Mouse (Mus musculus): ENCODE measurements around the gene Atp5d. TPM values are rescaled to one million over a fixed set of nuclear protein-coding genes. Genes with fewer than 3 reads are reported as not detected.

The Atp5d gene
- polyA plus RNA-seq, 1 experiment from 2014 or later: 504 TPM

DNA sequence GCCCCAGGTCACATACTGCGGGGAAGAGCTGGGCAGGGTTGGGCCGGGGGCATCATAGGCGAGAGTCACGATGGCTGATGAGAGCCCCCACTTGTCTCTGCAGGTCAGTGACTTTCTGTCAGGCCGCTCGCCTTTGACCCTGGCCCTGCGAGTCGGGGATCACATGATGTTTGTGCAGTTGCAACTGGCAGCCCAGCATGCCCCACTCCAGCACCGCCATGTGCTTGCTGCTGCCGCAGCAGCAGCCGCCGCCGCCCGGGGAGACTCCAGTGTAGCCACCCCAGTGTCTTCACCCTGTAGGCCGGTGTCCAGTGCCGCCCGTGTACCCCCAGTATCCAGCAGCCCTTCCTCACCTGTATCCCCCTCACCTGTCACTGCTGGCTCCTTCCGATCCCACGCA lies 15.3 kb downstream of the Atp5d start:
- H3K4me3 ChIP-seq: peak overlapping the region; percentile 99
- H3K4me1 ChIP-seq (replicated peaks): peaks cover 81% of the 10 kb centered on the region
- H3K27ac ChIP-seq: peak overlapping the region; percentile 100
- no peak for DNase-seq (ENCODE audit: low spot score)
- no peaks in the 10 kb centered on the region for H3K9me3 ChIP-seq
- WGBS: 85% methylated on average over 19 of the region's 19 CpGs
- H3K36me3 ChIP-seq: peaks cover 90% of the 10 kb centered on the region
- no peaks in the 10 kb centered on the region for H3K27me3 ChIP-seq (ENCODE audit: insufficient read depth, poor library complexity, severe bottlenecking)

DNA sequence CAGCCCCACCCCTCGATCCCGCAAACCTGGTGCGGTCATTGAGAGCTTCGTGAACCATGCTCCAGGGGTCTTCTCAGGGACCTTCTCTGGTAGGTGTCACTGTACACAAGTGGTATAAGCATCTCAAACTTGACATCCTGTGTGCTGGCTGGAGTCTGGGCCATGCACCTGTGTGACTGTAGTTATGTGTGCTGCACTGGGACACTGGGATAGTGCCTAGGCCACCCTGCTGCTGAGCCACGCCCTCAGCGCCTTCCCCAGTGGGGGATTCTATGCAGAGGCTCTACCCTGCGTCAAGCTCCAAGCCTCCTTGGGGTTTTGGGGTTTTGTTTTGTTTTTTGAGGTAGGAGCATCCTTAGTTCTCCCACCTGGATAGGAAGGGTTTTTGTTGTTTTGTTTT lies 16.0 kb downstream of the Atp5d start:
- Histone ChIP-seq H3K4me3 (peak overlapping the region; percentile 99), H3K27ac (0 out of 2 replicates have a peak overlapping the region, but pooled peaks have one; percentile 100), H3K36me3 (peaks cover 90% of the 10 kb centered on the region), H3K9me3 (no peaks in the 10 kb centered on the region), H3K27me3 (ENCODE audit: insufficient read depth, poor library complexity, severe bottlenecking) (no peaks in the 10 kb centered on the region), H3K4me1 (replicated peaks) (peaks cover 88% of the 10 kb centered on the region)
- DNase-seq (ENCODE audit: low spot score): no peak
- WGBS: 84% methylated on average over 7 of the region's 7 CpGs

- H3K4me1 ChIP-seq (replicated peaks): peaks cover 96% of the 10 kb centered on the region
- no peak for DNase-seq (ENCODE audit: low spot score)
- no peaks in the 10 kb centered on the region for H3K9me3 ChIP-seq
- WGBS: 48% methylated on average over 1 of the region's 1 CpGs
- H3K4me3 ChIP-seq: peak overlapping the region; percentile 99
- H3K27me3 ChIP-seq (ENCODE audit: insufficient read depth, poor library complexity, severe bottlenecking): no peaks in the 10 kb centered on the region
- H3K36me3 ChIP-seq: peaks cover 83% of the 10 kb centered on the region
- H3K27ac ChIP-seq: peak overlapping the region; percentile 66; the same call in 1 of the 2 replicates
These were observed 16.8 kb downstream of the Atp5d start for GRCm38 (mm10) chr10:80155277-80155676.

DNA sequence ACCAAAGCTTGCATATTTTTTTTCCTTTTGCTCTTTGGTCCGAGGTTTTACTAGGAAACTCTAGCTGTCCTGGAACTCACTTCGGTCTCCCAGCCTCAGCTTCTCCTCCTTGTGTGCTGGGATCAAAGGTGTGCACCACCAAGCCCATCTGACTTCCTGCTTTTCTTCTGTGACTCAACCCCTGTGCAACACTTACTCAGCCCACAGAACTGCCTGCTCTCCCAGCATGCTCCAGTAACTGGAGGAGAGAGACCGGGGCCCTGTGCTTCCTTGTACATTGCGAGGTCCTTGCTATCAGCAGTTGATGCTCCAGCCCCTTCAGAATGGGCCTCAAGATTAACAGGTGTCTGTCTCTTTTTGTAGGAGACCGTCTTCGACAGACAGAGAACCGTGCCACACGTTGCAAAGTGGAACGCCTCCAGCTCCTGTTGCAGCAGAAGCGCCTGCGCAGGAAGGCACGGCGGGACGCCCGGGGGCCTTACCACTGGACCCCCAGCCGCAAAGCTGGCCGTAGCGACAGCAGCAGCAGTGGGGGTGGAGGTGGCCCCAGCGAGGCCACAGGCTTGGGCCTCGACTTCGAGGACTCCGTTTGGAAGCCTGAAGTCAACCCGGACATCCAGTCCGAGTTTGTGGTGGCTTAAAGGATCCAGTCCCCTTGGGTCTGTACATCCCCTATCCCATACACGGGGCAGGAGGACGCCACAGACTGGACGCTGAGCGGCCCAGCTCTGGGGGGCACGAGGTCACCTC lies 17.7 kb downstream of the Atp5d start:
- Histone ChIP-seq H3K36me3 (peaks cover 74% of the 10 kb centered on the region), H3K4me1 (replicated peaks) (peaks cover 99% of the 10 kb centered on the region), H3K27ac (peak overlapping the region; percentile 93; the same call in 1 of the 2 replicates), H3K4me3 (peak overlapping the region; percentile 30), H3K27me3 (ENCODE audit: insufficient read depth, poor library complexity, severe bottlenecking) (no peaks in the 10 kb centered on the region), H3K9me3 (no peaks in the 10 kb centered on the region)
- WGBS: 89% methylated on average over 29 of the region's 29 CpGs
- no peak for DNase-seq (ENCODE audit: low spot score)

- DNase-seq (ENCODE audit: low spot score): no peak
- 65% methylated on average over 7 of the region's 7 CpGs for WGBS
- H3K4me3 ChIP-seq: peak overlapping the region; percentile 30
- H3K27ac ChIP-seq: peak overlapping the region; percentile 93
- H3K27me3 ChIP-seq (ENCODE audit: insufficient read depth, poor library complexity, severe bottlenecking): no peaks in the 10 kb centered on the region
- H3K4me1 ChIP-seq (replicated peaks): peaks cover 99% of the 10 kb centered on the region
- peaks cover 69% of the 10 kb centered on the region for H3K36me3 ChIP-seq
- H3K9me3 ChIP-seq: no peaks in the 10 kb centered on the region
These were observed 18.3 kb downstream of the Atp5d start for GRCm38 (mm10) chr10:80156752-80157053.

GRCm38 (mm10) chr10:80157141-80157929 lies 18.9 kb downstream of the Atp5d start:
- 69% methylated on average over 15 of the region's 15 CpGs for WGBS
- H3K36me3 ChIP-seq: peaks cover 62% of the 10 kb centered on the region
- peaks cover 99% of the 10 kb centered on the region for H3K4me1 ChIP-seq (replicated peaks)
- peak overlapping the region; percentile 93 for H3K27ac ChIP-seq
- no peaks in the 10 kb centered on the region for H3K27me3 ChIP-seq (ENCODE audit: insufficient read depth, poor library complexity, severe bottlenecking)
- H3K9me3 ChIP-seq: no peaks in the 10 kb centered on the region
- no peak for DNase-seq (ENCODE audit: low spot score)
- H3K4me3 ChIP-seq: peak overlapping the region; percentile 30

DNA sequence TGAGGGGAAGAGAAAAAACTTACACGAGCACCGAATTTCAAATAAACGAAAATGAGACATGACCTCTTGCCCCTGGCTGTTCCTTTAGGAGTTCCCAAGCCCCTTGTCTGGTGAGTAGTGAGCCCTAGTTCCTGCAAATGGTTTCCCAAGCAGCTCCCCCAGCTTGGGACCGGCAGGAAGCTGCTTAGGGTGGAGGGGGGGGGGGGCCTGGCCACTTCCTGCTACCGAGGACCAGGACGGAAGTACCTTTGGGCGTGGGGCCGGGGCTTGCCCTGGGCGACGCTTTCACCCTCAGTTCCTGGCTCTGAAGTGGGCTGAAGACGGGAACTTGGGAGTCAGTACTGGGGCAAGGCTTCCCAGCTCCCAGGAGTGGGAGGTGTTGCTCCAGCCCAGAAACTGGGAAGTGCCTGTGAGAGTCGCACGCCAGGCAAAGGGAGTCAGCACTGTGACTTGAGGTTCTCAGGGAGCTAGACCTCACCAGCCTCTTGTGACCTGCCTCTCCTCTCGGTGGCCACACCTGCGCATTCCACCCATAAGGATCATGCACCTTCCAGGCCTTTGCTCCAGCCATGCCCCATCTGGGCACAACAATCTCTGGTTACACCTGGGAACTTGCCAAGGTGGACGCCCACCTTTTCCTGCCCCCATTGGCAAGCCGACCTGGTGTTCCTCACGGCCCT lies 20.0 kb downstream of the Atp5d start:
- Histone ChIP-seq H3K27ac (peak overlapping the region; percentile 93), H3K9me3 (no peaks in the 10 kb centered on the region), H3K4me3 (peak overlapping the region; percentile 49), H3K36me3 (peaks cover 51% of the 10 kb centered on the region), H3K4me1 (replicated peaks) (peaks cover 98% of the 10 kb centered on the region), H3K27me3 (ENCODE audit: insufficient read depth, poor library complexity, severe bottlenecking) (no peaks in the 10 kb centered on the region)
- DNase-seq (ENCODE audit: low spot score): peak; percentile 74
- 15% methylated on average over 18 of the region's 18 CpGs for WGBS

GRCm38 (mm10) chr10:80159021-80159560 lies 20.7 kb downstream of the Atp5d start:
- H3K4me1 ChIP-seq (replicated peaks): peaks cover 97% of the 10 kb centered on the region
- WGBS: 9% methylated on average over 12 of the region's 12 CpGs
- DNase-seq (ENCODE audit: low spot score): no peak

DNA sequence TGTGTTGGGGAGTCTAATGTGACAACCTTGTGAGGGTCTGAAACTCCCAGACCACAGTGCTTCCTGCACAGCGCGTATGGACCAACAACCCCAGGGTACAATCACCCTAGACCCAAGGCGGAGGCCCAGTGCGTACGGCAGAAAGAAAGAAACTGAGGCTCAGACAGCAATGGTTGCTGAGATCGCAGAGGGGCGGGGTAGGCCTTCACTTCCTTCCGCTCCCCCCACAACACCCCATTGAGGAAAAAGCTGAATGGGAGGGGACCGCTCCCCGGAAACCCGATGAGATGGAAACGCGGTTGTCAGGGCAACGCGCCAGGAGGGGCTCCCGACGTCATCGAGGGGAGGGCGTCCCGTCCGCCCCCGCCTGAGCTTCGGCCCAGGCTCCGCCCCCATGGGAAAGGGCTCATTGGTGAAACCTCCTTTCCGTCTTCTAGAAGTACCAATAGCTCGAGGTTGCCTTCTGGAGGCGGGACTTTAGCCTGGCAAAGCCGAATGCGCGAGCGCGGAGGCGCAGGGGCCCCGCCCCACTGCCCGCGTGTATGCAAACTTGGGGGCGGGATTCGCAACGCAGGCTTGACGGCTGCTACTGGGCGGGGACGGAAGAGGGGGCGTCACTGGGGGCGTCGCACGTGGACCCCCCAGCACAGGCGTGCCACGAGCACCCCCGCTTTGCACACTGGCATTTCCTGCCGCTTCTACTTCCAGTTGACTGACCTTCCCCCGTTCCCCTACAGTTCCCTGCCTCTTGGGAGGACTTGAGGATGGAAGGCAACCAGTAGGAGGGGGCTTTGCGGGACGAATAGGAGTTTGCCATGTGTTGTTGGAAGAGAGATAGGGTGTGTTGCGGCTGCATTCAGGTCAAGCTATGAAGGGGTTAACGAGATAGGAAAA lies 21.4 kb downstream of the Atp5d start:
- H3K36me3 ChIP-seq: peaks cover 38% of the 10 kb centered on the region
- H3K27ac ChIP-seq: peak overlapping the region; percentile 93
- peaks cover 8% of the 10 kb centered on the region for H3K27me3 ChIP-seq (ENCODE audit: insufficient read depth, poor library complexity, severe bottlenecking)
- no peaks in the 10 kb centered on the region for H3K9me3 ChIP-seq
- peaks cover 97% of the 10 kb centered on the region for H3K4me1 ChIP-seq (replicated peaks)
- WGBS: under 1% methylated on average over 55 of the region's 55 CpGs
- DNase-seq (ENCODE audit: low spot score): peak; percentile 98
- peak overlapping the region; percentile 49 for H3K4me3 ChIP-seq

More at GRCm38 (mm10) chr10:80159021-80159560, 20.7 kb downstream of the Atp5d start:
- no peaks in the 10 kb centered on the region for H3K9me3 ChIP-seq
- peak overlapping the region; percentile 93 for H3K27ac ChIP-seq
- H3K27me3 ChIP-seq (ENCODE audit: insufficient read depth, poor library complexity, severe bottlenecking): peaks cover 6% of the 10 kb centered on the region
- peaks cover 45% of the 10 kb centered on the region for H3K36me3 ChIP-seq
- peak overlapping the region; percentile 49 for H3K4me3 ChIP-seq

DNA sequence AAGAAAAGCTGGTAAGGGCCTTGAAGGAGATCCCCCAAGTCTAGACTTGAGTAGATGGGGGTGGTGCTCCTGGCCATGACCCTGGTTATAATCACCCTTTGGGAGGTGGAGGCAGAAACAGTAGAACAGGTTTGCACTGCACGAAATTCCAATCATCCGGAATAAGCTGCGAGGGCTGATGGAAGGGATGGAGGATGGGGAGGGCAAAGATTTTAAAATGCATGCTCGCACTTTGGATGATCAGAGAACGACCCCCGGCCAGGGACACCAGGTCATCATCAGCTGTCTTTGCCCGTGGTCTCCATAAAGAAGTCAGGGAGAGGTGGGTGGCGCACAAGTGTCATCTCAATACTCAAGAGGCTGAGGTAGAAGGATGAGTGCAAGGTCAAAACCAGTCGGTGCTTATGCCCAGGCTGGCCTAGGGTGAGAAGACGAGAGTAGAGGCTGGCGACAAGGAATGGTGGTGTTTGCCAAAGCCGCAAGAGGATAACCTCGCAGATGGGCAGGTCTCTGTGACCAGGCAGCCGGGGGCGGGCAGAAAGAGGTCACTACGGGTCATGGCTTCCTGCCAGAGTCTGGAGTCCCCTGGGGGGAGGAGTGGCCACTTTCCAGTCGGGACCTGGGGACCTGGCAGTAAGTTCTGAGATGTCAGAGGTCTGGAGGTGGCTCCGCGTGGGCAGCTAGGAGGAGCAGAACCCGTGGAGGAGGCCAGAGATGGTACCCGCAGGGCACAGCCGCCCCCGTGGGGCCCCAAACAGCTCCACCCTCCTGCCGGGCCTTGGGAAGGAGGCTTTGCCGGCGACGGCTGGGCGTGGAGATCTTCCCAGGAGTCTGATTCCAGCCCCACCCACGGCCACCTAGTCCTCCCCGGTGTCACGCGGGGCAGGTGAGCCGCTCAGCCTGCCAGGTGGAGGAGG lies 22.3 kb downstream of the Atp5d start:
- H3K9me3 ChIP-seq: no peaks in the 10 kb centered on the region
- H3K4me3 ChIP-seq: peak overlapping the region; percentile 49
- peak; percentile 83 for DNase-seq (ENCODE audit: low spot score)
- peaks cover 8% of the 10 kb centered on the region for H3K27me3 ChIP-seq (ENCODE audit: insufficient read depth, poor library complexity, severe bottlenecking)
- peak overlapping the region; percentile 93 for H3K27ac ChIP-seq
- H3K36me3 ChIP-seq: peaks cover 29% of the 10 kb centered on the region
- peaks cover 97% of the 10 kb centered on the region for H3K4me1 ChIP-seq (replicated peaks)
- WGBS: under 1% methylated on average over 33 of the region's 33 CpGs
